Mouse (Mus musculus) liver, postnatal 0 days (tissue): ENCODE data around the gene Gm47189. TPM values are rescaled to one million over a fixed set of nuclear protein-coding genes. Genes with fewer than 3 reads are reported as not detected.
"Not testable (repeated sequence)": the region's sequence is repeated elsewhere in the genome, so short reads cannot be mapped to it uniquely, and the experiment has no call there.

Experiments used
- ATAC-seq: fragments of 200-750 bp; cut with Nextera tagmentation; 2 replicates; pipeline ENCODE4 v1.8.0; 2017; ENCODE audit warnings: mild to moderate bottlenecking, moderate library complexity
- DNase-seq: peaks from one replicate; pipeline ENCODE4 v3.0.0-alpha.2; 2016
- H3K27ac ChIP-seq: fragments of 300-500 bp; sonication (generic); 2 replicates; pipeline ENCODE4 v1.5.1; 2014; ENCODE audit warnings: antibody characterized with exemption, moderate library complexity, mild to moderate bottlenecking, low read depth
- H3K27me3 ChIP-seq: fragments of 300-500 bp; sonication (generic); 2 replicates; pipeline ENCODE4 v1.6.1; 2014; ENCODE audit warnings: low read length, control low read depth, mixed read lengths; ENCODE audit not compliant: insufficient read depth
- H3K36me3 ChIP-seq: fragments of 300-500 bp; sonication (generic); replicated peaks from 2 replicates; pipeline ENCODE4 v1.6.1; 2014; ENCODE audit warnings: mild to moderate bottlenecking, control low read depth, low read length, moderate library complexity, mixed read lengths; ENCODE audit not compliant: insufficient read depth
- H3K4me1 ChIP-seq: fragments of 300-500 bp; sonication (generic); 2 replicates; pipeline ENCODE4 v1.6.1; 2014; ENCODE audit warnings: antibody characterized with exemption, mild to moderate bottlenecking, control low read depth; ENCODE audit not compliant: insufficient read depth
- H3K4me2 ChIP-seq: fragments of 300-500 bp; sonication (generic); 2 replicates; pipeline ENCODE4 v1.6.1; 2014; ENCODE audit warnings: low read depth, mild to moderate bottlenecking, low read length, moderate library complexity, mixed read lengths
- H3K4me3 ChIP-seq: fragments of 300-500 bp; sonication (generic); 2 replicates; pipeline ENCODE4 v1.5.1; 2014; ENCODE audit warnings: low read depth, low read length
- H3K9ac ChIP-seq: fragments of 300-500 bp; sonication (generic); replicated peaks from 2 replicates; pipeline ENCODE4 v1.6.1; 2014; ENCODE audit warnings: mild to moderate bottlenecking, moderate library complexity
- H3K9me3 ChIP-seq: fragments of 300-500 bp; sonication (generic); 2 replicates; pipeline ENCODE4 v1.6.1; 2016; ENCODE audit warnings: mild to moderate bottlenecking, control low read depth, low read length, mixed read lengths
- WGBS: fragments of 180-500 bp; shearing (Covaris S2); extraction: QIAGEN DNeasy Blood & Tissue Kit; methylation state at CpG from one replicate; pipeline ENCODE4 v1.1.7; 2014; ENCODE audit not compliant: insufficient replicate concordance; 5-methylcytosine and 5-hydroxymethylcytosine counted together
- polyA plus RNA-seq: library from polyadenylated mRNA; unstranded; fragments of >200 nt; fragmentation: Nextera tagmentation; extraction: Ambion mirVana; gene quantifications from 2 replicates; pipeline ENCODE4 v1.2.1, GENCODE M21; 2015

Gene Gm47189
- polyA plus RNA-seq = not detected in 2 replicates

GRCm38 (mm10) chr14:41772341-41772740 is at the start of gene Gm47189:
Gene Gm47189 (minus strand): TSS chr14:41772441.
- H3K9ac ChIP-seq, H3K4me3 ChIP-seq, H3K9me3 ChIP-seq, H3K27me3 ChIP-seq, H3K4me1 ChIP-seq, ATAC-seq, H3K4me2 ChIP-seq, H3K36me3 ChIP-seq, H3K27ac ChIP-seq, DNase-seq: not testable (repeated sequence)

- not testable (repeated sequence) for H3K27ac ChIP-seq, H3K36me3 ChIP-seq, DNase-seq, H3K4me2 ChIP-seq, H3K4me3 ChIP-seq, H3K9ac ChIP-seq, ATAC-seq, H3K27me3 ChIP-seq, H3K4me1 ChIP-seq, H3K9me3 ChIP-seq
- 67% methylated on average over 2 of the region's 3 CpGs for WGBS
Measured at GRCm38 (mm10) chr14:41755931-41756330, 16.3 kb downstream of the Gm47189 start.

- DNase-seq, H3K36me3 ChIP-seq, H3K9ac ChIP-seq, H3K4me3 ChIP-seq, H3K4me1 ChIP-seq, H3K9me3 ChIP-seq, H3K27me3 ChIP-seq, ATAC-seq, H3K4me2 ChIP-seq, H3K27ac ChIP-seq: not testable (repeated sequence)
- no CpG with 5 or more reads among the region's 1 CpGs for WGBS
Measured at GRCm38 (mm10) chr14:41750514-41750913, 21.7 kb downstream of the Gm47189 start, which contains the start of gene Gm7929. Gene Gm7929 (minus strand): TSS chr14:41750614.

- not testable (repeated sequence) for H3K9ac ChIP-seq, H3K27me3 ChIP-seq, H3K9me3 ChIP-seq, H3K27ac ChIP-seq, H3K4me3 ChIP-seq, H3K4me2 ChIP-seq, ATAC-seq, H3K4me1 ChIP-seq, H3K36me3 ChIP-seq
- DNase-seq = peak; percentile 9
- 59% methylated on average over 16 of the region's 17 CpGs for WGBS
Measured at GRCm38 (mm10) chr14:41723437-41723836, 48.8 kb downstream of the Gm47189 start.

GRCm38 (mm10) chr14:41717180-41717579 is 55.1 kb downstream of the Gm47189 start:
- not testable (repeated sequence) for ATAC-seq, H3K27ac ChIP-seq, H3K4me1 ChIP-seq, DNase-seq, H3K4me3 ChIP-seq, H3K9ac ChIP-seq, H3K36me3 ChIP-seq, H3K27me3 ChIP-seq, H3K9me3 ChIP-seq, H3K4me2 ChIP-seq
- 69% methylated on average over 1 of the region's 1 CpGs for WGBS

Other genes with a start within 250 kb of the Gm47189 start
- gene Gm7970, start 216.9 kb downstream of the Gm47189 start, polyA plus RNA-seq = not detected in 2 replicates
- not detected in 2 replicates for gene 1700049E17Rik2, start 199.2 kb downstream of the Gm47189 start, polyA plus RNA-seq
- not detected in 2 replicates for gene Gm3072, start 147.8 kb downstream of the Gm47189 start, polyA plus RNA-seq
- gene Gm3676, start 126.0 kb downstream of the Gm47189 start, polyA plus RNA-seq = not detected in 2 replicates
- not detected in 2 replicates for gene Gm8068, start 70.6 kb downstream of the Gm47189 start, polyA plus RNA-seq
- not detected in 2 replicates for gene Gm7929, start 21.8 kb downstream of the Gm47189 start, polyA plus RNA-seq
- gene Gm7980, start 134.8 kb upstream of the Gm47189 start, polyA plus RNA-seq = not detected in 2 replicates
- gene 1700049E17Rik1, start 152.5 kb upstream of the Gm47189 start, polyA plus RNA-seq = not detected in 2 replicates
- gene 1700024B05Rik, start 171.6 kb upstream of the Gm47189 start, polyA plus RNA-seq = not detected in 2 replicates
- not detected in 2 replicates for gene Gm6401, start 195.5 kb upstream of the Gm47189 start, polyA plus RNA-seq
- not detected in 2 replicates for gene Gm3543, start 210.9 kb upstream of the Gm47189 start, polyA plus RNA-seq